Mouse (Mus musculus) megakaryocyte, embryonic 14.5 days (primary cell): ENCODE measurements around the gene Pald1.

Experiments used
- FLI1 ChIP-seq: IDR thresholded peaks from 2 replicates; pipeline ENCODE4 v1.6.1; 2012; ENCODE audit warnings: low read length, inconsistent platforms, mixed read lengths
- GATA1 ChIP-seq: IDR thresholded peaks from 3 replicates; pipeline ENCODE4 v1.6.1; 2012; ENCODE audit warnings: mixed read lengths, low read length, inconsistent platforms, borderline replicate concordance

DNA sequence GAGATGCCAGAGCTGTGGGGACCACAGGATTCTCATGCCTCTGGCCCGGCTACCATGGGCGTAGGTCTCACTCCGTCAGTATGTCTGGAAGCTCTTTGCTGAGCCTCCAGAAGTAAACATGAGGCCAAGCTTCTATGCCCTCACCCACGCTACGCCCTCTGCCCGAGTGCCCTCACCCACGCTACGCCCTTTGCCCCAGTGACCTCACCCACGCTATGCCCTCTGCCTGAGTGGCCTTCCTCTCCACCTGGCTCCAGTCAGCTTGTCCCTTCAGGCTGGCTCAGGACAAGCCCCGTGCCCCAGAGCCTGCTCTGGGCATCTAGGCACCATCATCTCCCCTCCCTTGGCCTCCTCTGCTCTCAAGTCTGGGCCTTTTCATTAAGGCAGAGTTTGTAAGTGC, 55.8 kb downstream of the Pald1 start:
- TF ChIP-seq FLI1 = no peak
- no peak for TF ChIP-seq GATA1
